Mouse (Mus musculus): ENCODE data around the gene Sgms1. TPM values are rescaled to one million over a fixed set of nuclear protein-coding genes. Genes with fewer than 3 reads are reported as not detected.

Sgms1 gene
- polyA plus RNA-seq, 1 experiment = 243 TPM

- TF ChIP-seq CTCF (IDR thresholded peaks at IDR 0.05; ENCODE audit: control insufficient read depth, insufficient read depth, insufficient replicate concordance, low read depth, low read length) = no peak
- TF ChIP-seq POLR2A (IDR thresholded peaks at IDR 0.05; ENCODE audit: control insufficient read depth, low read depth, low read length) = no peak
- no peaks in the 10 kb centered on the region for H3K27me3 ChIP-seq (ENCODE audit: control insufficient read depth, insufficient read depth, low read length)
- no peak overlapping the region for H3K4me3 ChIP-seq (ENCODE audit: control insufficient read depth, low read depth, low read length)
- H3K27ac ChIP-seq (ENCODE audit: control insufficient read depth, insufficient read depth, low read depth, low read length) = no peak overlapping the region
- H3K4me1 ChIP-seq (ENCODE audit: control insufficient read depth, insufficient read depth, low read length) = no peaks in the 10 kb centered on the region; the same call in 1 of the 2 replicates
- no peaks in the 10 kb centered on the region for H3K36me3 ChIP-seq (ENCODE audit: control insufficient read depth, insufficient read depth, low read length)
These were observed 56.6 kb downstream of the Sgms1 start for GRCm38 (mm10) chr19:32332779-32333460.

GRCm38 (mm10) chr19:32330231-32330630 lies 59.3 kb downstream of the Sgms1 start:
- H3K4me1 ChIP-seq (ENCODE audit: control insufficient read depth, insufficient read depth, low read length) = no peaks in the 10 kb centered on the region; the same call in 1 of the 2 replicates

GRCm38 (mm10) chr19:32329511-32329910 lies 60.0 kb downstream of the Sgms1 start:
- Histone ChIP-seq H3K36me3 (ENCODE audit: control insufficient read depth, insufficient read depth, low read length) (no peaks in the 10 kb centered on the region), H3K4me1 (ENCODE audit: control insufficient read depth, insufficient read depth, low read length) (no peaks in the 10 kb centered on the region; the same call in 1 of the 2 replicates)

More at GRCm38 (mm10) chr19:32330231-32330630, 59.3 kb downstream of the Sgms1 start:
- H3K27me3 ChIP-seq (ENCODE audit: control insufficient read depth, insufficient read depth, low read length) = no peaks in the 10 kb centered on the region
- no peak overlapping the region for H3K4me3 ChIP-seq (ENCODE audit: control insufficient read depth, low read depth, low read length)
- TF ChIP-seq POLR2A (IDR thresholded peaks at IDR 0.05; ENCODE audit: control insufficient read depth, low read depth, low read length) (no peak), CTCF (IDR thresholded peaks at IDR 0.05; ENCODE audit: control insufficient read depth, insufficient read depth, insufficient replicate concordance, low read depth, low read length) (no peak)
- no peaks in the 10 kb centered on the region for H3K36me3 ChIP-seq (ENCODE audit: control insufficient read depth, insufficient read depth, low read length)
- H3K27ac ChIP-seq (ENCODE audit: control insufficient read depth, insufficient read depth, low read depth, low read length) = no peak overlapping the region

GRCm38 (mm10) chr19:32328089-32328828 lies 61.3 kb downstream of the Sgms1 start:
- no peak overlapping the region for H3K27ac ChIP-seq (ENCODE audit: control insufficient read depth, insufficient read depth, low read depth, low read length)
- no peak for TF ChIP-seq POLR2A (IDR thresholded peaks at IDR 0.05; ENCODE audit: control insufficient read depth, low read depth, low read length)
- TF ChIP-seq CTCF (IDR thresholded peaks at IDR 0.05; ENCODE audit: control insufficient read depth, insufficient read depth, insufficient replicate concordance, low read depth, low read length) = no peak
- no peak overlapping the region for H3K4me3 ChIP-seq (ENCODE audit: control insufficient read depth, low read depth, low read length)
- no peaks in the 10 kb centered on the region for H3K27me3 ChIP-seq (ENCODE audit: control insufficient read depth, insufficient read depth, low read length)
- no peaks in the 10 kb centered on the region; the same call in 1 of the 2 replicates for H3K4me1 ChIP-seq (ENCODE audit: control insufficient read depth, insufficient read depth, low read length)
- H3K36me3 ChIP-seq (ENCODE audit: control insufficient read depth, insufficient read depth, low read length) = no peaks in the 10 kb centered on the region; the same call in 1 of the 2 replicates

More at GRCm38 (mm10) chr19:32329511-32329910, 60.0 kb downstream of the Sgms1 start:
- TF ChIP-seq POLR2A (IDR thresholded peaks at IDR 0.05; ENCODE audit: control insufficient read depth, low read depth, low read length) (no peak), CTCF (IDR thresholded peaks at IDR 0.05; ENCODE audit: control insufficient read depth, insufficient read depth, insufficient replicate concordance, low read depth, low read length) (no peak)
- Histone ChIP-seq H3K27ac (ENCODE audit: control insufficient read depth, insufficient read depth, low read depth, low read length) (no peak overlapping the region), H3K4me3 (ENCODE audit: control insufficient read depth, low read depth, low read length) (no peak overlapping the region), H3K27me3 (ENCODE audit: control insufficient read depth, insufficient read depth, low read length) (no peaks in the 10 kb centered on the region)

GRCm38 (mm10) chr19:32326621-32327021 lies 62.9 kb downstream of the Sgms1 start:
- H3K4me1 ChIP-seq (ENCODE audit: control insufficient read depth, insufficient read depth, low read length) = no peaks in the 10 kb centered on the region; the same call in 1 of the 2 replicates
- no peak overlapping the region for H3K27ac ChIP-seq (ENCODE audit: control insufficient read depth, insufficient read depth, low read depth, low read length)
- H3K36me3 ChIP-seq (ENCODE audit: control insufficient read depth, insufficient read depth, low read length) = no peaks in the 10 kb centered on the region; the same call in 1 of the 2 replicates
- H3K27me3 ChIP-seq (ENCODE audit: control insufficient read depth, insufficient read depth, low read length) = no peaks in the 10 kb centered on the region
- H3K4me3 ChIP-seq (ENCODE audit: control insufficient read depth, low read depth, low read length) = no peak overlapping the region
- no peak for TF ChIP-seq CTCF (IDR thresholded peaks at IDR 0.05; ENCODE audit: control insufficient read depth, insufficient read depth, insufficient replicate concordance, low read depth, low read length)
- TF ChIP-seq POLR2A (IDR thresholded peaks at IDR 0.05; ENCODE audit: control insufficient read depth, low read depth, low read length) = no peak

- Histone ChIP-seq H3K27me3 (ENCODE audit: control insufficient read depth, insufficient read depth, low read length) (no peaks in the 10 kb centered on the region), H3K27ac (ENCODE audit: control insufficient read depth, insufficient read depth, low read depth, low read length) (no peak overlapping the region), H3K36me3 (ENCODE audit: control insufficient read depth, insufficient read depth, low read length) (no peaks in the 10 kb centered on the region; the same call in 1 of the 2 replicates), H3K4me3 (ENCODE audit: control insufficient read depth, low read depth, low read length) (no peak overlapping the region), H3K4me1 (ENCODE audit: control insufficient read depth, insufficient read depth, low read length) (no peaks in the 10 kb centered on the region; the same call in 1 of the 2 replicates)
- TF ChIP-seq POLR2A (IDR thresholded peaks at IDR 0.05; ENCODE audit: control insufficient read depth, low read depth, low read length) (no peak), CTCF (IDR thresholded peaks at IDR 0.05; ENCODE audit: control insufficient read depth, insufficient read depth, insufficient replicate concordance, low read depth, low read length) (no peak)
These were observed 63.4 kb downstream of the Sgms1 start for GRCm38 (mm10) chr19:32326156-32326555.

All from testis, adult 2 months (tissue).